Mouse (Mus musculus): ENCODE results near the gene Pde4b. TPM values are rescaled to one million over a fixed set of nuclear protein-coding genes. Genes with fewer than 3 reads are reported as not detected.
A peak's percentile ranks its signal among the peaks of the same experiment; 100 is the strongest.

Pde4b gene
- polyA plus RNA-seq, 1 experiment from 2014 or later = 9.1 TPM

GRCm38 (mm10) chr4:102253994-102254393 lies 166.7 kb downstream of the Pde4b start:
- H3K4me1 ChIP-seq (replicated peaks) = peaks cover 8% of the 10 kb centered on the region
- no peaks in the 10 kb centered on the region for H3K9me3 ChIP-seq
- peak overlapping the region; percentile 46 for H3K4me2 ChIP-seq
- no peak overlapping the region for H3K27ac ChIP-seq
- H3K36me3 ChIP-seq = no peaks in the 10 kb centered on the region
- no peak overlapping the region for H3K9ac ChIP-seq (replicated peaks)
- no peak for ATAC-seq (ENCODE audit: insufficient number of reproducible peaks, insufficient read depth, low FRiP score, low TSS enrichment, low read depth)
- no peak overlapping the region for H3K4me3 ChIP-seq (replicated peaks)
- no peaks in the 10 kb centered on the region for H3K27me3 ChIP-seq

DNA sequence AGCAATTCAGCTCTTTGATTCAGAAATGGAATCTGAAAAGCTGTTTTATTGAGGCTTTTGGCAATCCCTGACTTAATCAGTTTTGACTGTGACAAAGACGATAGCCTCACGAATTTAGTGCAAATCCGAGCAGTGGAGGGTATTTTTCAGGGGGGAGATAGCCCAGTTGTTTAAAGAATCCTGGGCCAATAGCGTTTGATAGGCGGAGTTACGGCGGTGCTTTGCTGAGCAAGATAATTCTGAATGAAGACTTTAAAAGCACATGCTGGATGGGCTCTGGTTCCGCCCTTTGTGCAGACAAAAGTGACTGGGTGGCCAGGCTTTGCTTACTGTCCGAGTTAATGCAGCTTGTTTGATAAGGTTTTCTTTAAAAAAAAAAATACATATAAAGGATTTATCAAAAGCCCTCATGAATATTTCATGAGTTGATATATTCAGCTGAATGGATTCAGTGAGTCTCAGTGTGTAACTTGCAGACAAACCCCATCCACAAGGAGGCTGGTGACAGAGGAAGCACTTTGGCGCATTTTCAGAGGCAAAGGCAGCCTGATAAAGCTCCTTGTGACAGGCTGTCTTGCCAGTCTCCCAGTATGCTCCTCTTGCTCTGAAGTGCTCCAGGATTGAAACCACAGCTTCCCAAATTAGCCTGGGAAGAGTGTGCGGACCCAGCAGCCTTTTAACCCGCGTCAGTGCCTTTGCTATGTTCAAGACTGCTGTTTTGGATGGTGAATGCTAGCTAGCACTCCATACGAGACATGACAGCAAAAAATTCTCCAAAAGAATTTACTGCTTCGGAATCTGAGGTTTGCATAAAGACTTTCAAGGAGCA lies 167.3 kb downstream of the Pde4b start:
- Histone ChIP-seq H3K36me3 (no peaks in the 10 kb centered on the region), H3K27me3 (no peaks in the 10 kb centered on the region), H3K4me1 (replicated peaks) (peaks cover 8% of the 10 kb centered on the region), H3K9me3 (no peaks in the 10 kb centered on the region), H3K4me2 (peak overlapping the region; percentile 46), H3K9ac (replicated peaks) (no peak overlapping the region), H3K4me3 (replicated peaks) (peak overlapping the region; percentile 18; the same call in 1 of the 2 replicates), H3K27ac (no peak overlapping the region)
- no peak for ATAC-seq (ENCODE audit: insufficient number of reproducible peaks, insufficient read depth, low FRiP score, low TSS enrichment, low read depth)
- WGBS = 17% methylated on average over 15 of the region's 15 CpGs

- no peak for ATAC-seq (ENCODE audit: insufficient number of reproducible peaks, insufficient read depth, low FRiP score, low TSS enrichment, low read depth)
- no peaks in the 10 kb centered on the region for H3K9me3 ChIP-seq
- H3K27ac ChIP-seq = no peak overlapping the region
- peak overlapping the region; percentile 18; the same call in 1 of the 2 replicates for H3K4me3 ChIP-seq (replicated peaks)
- H3K36me3 ChIP-seq = no peaks in the 10 kb centered on the region
- H3K27me3 ChIP-seq = no peaks in the 10 kb centered on the region
- peaks cover 8% of the 10 kb centered on the region for H3K4me1 ChIP-seq (replicated peaks)
- WGBS = 71% methylated on average over 9 of the region's 9 CpGs
- no peak overlapping the region for H3K9ac ChIP-seq (replicated peaks)
- H3K4me2 ChIP-seq = peak overlapping the region; percentile 46
Measured at GRCm38 (mm10) chr4:102255295-102255670, 167.9 kb downstream of the Pde4b start.

- ATAC-seq (ENCODE audit: insufficient number of reproducible peaks, insufficient read depth, low FRiP score, low TSS enrichment, low read depth) = no peak
Measured at GRCm38 (mm10) chr4:102256170-102256960, 169.0 kb downstream of the Pde4b start.

GRCm38 (mm10) chr4:102260216-102260615 lies 172.9 kb downstream of the Pde4b start:
- Histone ChIP-seq H3K9ac (replicated peaks) (no peak overlapping the region), H3K27me3 (peaks cover 3% of the 10 kb centered on the region; the same call in 1 of the 2 replicates), H3K27ac (no peak overlapping the region), H3K4me2 (no peak overlapping the region), H3K4me1 (replicated peaks) (peaks cover 3% of the 10 kb centered on the region), H3K36me3 (no peaks in the 10 kb centered on the region), H3K4me3 (replicated peaks) (no peak overlapping the region), H3K9me3 (no peaks in the 10 kb centered on the region)
- ATAC-seq (ENCODE audit: insufficient number of reproducible peaks, insufficient read depth, low FRiP score, low TSS enrichment, low read depth) = no peak

More at GRCm38 (mm10) chr4:102256170-102256960, 169.0 kb downstream of the Pde4b start:
- Histone ChIP-seq H3K4me2 (no peak overlapping the region), H3K9me3 (no peaks in the 10 kb centered on the region), H3K4me3 (replicated peaks) (no peak overlapping the region), H3K9ac (replicated peaks) (no peak overlapping the region), H3K27me3 (peaks cover 3% of the 10 kb centered on the region; the same call in 1 of the 2 replicates), H3K27ac (no peak overlapping the region), H3K36me3 (no peaks in the 10 kb centered on the region), H3K4me1 (replicated peaks) (peaks cover 8% of the 10 kb centered on the region)
- 82% methylated on average over 6 of the region's 6 CpGs for WGBS

GRCm38 (mm10) chr4:102272313-102272712 lies 185.0 kb downstream of the Pde4b start:
- H3K4me2 ChIP-seq = no peak overlapping the region
- no peaks in the 10 kb centered on the region for H3K9me3 ChIP-seq
- no peak overlapping the region for H3K9ac ChIP-seq (replicated peaks)
- H3K27ac ChIP-seq = no peak overlapping the region
- no peak for ATAC-seq (ENCODE audit: insufficient number of reproducible peaks, insufficient read depth, low FRiP score, low TSS enrichment, low read depth)
- no peaks in the 10 kb centered on the region for H3K36me3 ChIP-seq
- 0 out of 2 replicates have a peak, but pooled peaks cover 3% of the 10 kb centered on the region for H3K4me1 ChIP-seq (replicated peaks)
- no peaks in the 10 kb centered on the region for H3K27me3 ChIP-seq
- WGBS = 77% methylated on average over 3 of the region's 3 CpGs
- no peak overlapping the region for H3K4me3 ChIP-seq (replicated peaks)

DNA sequence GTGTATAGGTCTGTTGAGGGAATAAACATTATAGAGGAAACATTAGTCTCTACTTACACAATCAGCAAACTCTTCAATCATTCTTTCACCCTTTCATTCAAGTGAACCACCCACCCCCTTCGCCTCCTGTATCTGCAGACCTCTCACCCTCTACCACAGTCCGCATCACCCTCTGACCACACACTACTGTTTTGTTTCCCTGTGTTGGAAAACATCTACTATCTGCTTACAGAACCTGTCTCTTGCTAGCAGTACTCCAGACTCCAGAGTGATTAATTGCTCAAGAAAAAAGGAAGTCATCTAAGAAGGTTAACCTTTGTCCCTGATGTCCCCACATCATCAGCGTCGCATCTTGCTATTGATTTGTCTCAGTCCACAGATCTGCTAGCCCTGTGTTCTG lies 185.4 kb downstream of the Pde4b start:
- WGBS = 76% methylated on average over 4 of the region's 4 CpGs
- Histone ChIP-seq H3K27ac (no peak overlapping the region), H3K4me1 (replicated peaks) (0 out of 2 replicates have a peak, but pooled peaks cover 3% of the 10 kb centered on the region), H3K36me3 (no peaks in the 10 kb centered on the region), H3K4me2 (no peak overlapping the region), H3K27me3 (no peaks in the 10 kb centered on the region), H3K4me3 (replicated peaks) (no peak overlapping the region), H3K9ac (replicated peaks) (no peak overlapping the region), H3K9me3 (no peaks in the 10 kb centered on the region)
- ATAC-seq (ENCODE audit: insufficient number of reproducible peaks, insufficient read depth, low FRiP score, low TSS enrichment, low read depth) = no peak

- WGBS = 78% methylated on average over 4 of the region's 4 CpGs
- ATAC-seq (ENCODE audit: insufficient number of reproducible peaks, insufficient read depth, low FRiP score, low TSS enrichment, low read depth) = no peak
- H3K4me3 ChIP-seq (replicated peaks) = no peak overlapping the region
- H3K27ac ChIP-seq = no peak overlapping the region
- peaks cover 3% of the 10 kb centered on the region; the same call in 1 of the 2 replicates for H3K27me3 ChIP-seq
- H3K9ac ChIP-seq (replicated peaks) = no peak overlapping the region
- H3K9me3 ChIP-seq = no peaks in the 10 kb centered on the region
- no peak overlapping the region for H3K4me2 ChIP-seq
- H3K36me3 ChIP-seq = no peaks in the 10 kb centered on the region
- H3K4me1 ChIP-seq (replicated peaks) = 0 out of 2 replicates have a peak, but pooled peaks cover 3% of the 10 kb centered on the region
Measured at GRCm38 (mm10) chr4:102275716-102276115, 188.4 kb downstream of the Pde4b start.

DNA sequence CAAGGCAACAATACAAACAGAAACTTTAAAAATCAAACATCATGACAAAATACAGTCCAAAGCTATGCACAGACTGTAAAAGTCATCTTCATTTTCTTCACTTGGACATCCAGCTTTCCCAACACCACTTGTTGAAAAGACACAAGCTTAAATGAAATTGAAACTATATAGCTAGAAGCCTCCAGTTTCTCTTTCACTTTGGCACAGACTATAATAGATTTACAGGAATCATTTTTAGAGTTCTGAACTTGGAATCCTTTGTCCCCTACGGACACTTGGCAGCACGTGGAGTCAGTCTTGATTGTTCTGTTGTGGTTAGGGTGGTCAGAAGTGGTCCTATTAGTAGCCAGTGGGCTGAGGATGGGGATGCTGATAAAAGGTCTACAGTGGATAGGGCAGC lies 191.6 kb downstream of the Pde4b start:
- no peaks in the 10 kb centered on the region for H3K9me3 ChIP-seq
- no peak overlapping the region for H3K27ac ChIP-seq
- H3K4me2 ChIP-seq = no peak overlapping the region
- peaks cover 3% of the 10 kb centered on the region; the same call in 1 of the 2 replicates for H3K27me3 ChIP-seq
- WGBS = 87% methylated on average over 2 of the region's 2 CpGs
- no peaks in the 10 kb centered on the region for H3K36me3 ChIP-seq
- ATAC-seq (ENCODE audit: insufficient number of reproducible peaks, insufficient read depth, low FRiP score, low TSS enrichment, low read depth) = no peak
- no peak overlapping the region for H3K4me3 ChIP-seq (replicated peaks)
- H3K9ac ChIP-seq (replicated peaks) = no peak overlapping the region
- H3K4me1 ChIP-seq (replicated peaks) = 0 out of 2 replicates have a peak, but pooled peaks cover 3% of the 10 kb centered on the region

DNA sequence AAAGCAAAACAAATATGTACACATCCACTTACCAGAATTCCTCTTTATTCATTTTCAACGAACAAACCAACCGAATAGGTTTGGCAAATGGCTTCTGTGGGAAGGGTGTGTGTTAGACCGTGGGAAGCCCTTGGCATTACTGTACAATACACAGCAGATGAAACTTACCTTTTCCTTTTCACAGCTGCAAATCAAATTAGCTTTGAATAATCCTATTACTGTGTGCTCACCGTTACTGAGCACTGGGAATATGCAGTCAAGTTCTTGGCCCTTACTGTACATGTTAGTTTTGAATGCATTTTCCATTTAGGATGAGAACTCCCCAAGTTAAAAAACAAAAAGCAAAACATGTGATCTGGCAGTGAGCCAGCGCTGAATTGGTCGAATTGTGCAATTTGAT lies 199.8 kb downstream of the Pde4b start:
- ATAC-seq (ENCODE audit: insufficient number of reproducible peaks, insufficient read depth, low FRiP score, low TSS enrichment, low read depth) = no peak
- Histone ChIP-seq H3K27ac (no peak overlapping the region), H3K36me3 (no peaks in the 10 kb centered on the region), H3K4me3 (replicated peaks) (no peak overlapping the region), H3K9ac (replicated peaks) (no peak overlapping the region), H3K9me3 (no peaks in the 10 kb centered on the region), H3K4me2 (no peak overlapping the region), H3K4me1 (replicated peaks) (no peaks in the 10 kb centered on the region), H3K27me3 (no peaks in the 10 kb centered on the region)
- 84% methylated on average over 6 of the region's 6 CpGs for WGBS

- Histone ChIP-seq H3K4me1 (replicated peaks) (no peaks in the 10 kb centered on the region), H3K36me3 (no peaks in the 10 kb centered on the region), H3K9me3 (no peaks in the 10 kb centered on the region), H3K27me3 (no peaks in the 10 kb centered on the region), H3K4me3 (replicated peaks) (no peak overlapping the region), H3K27ac (no peak overlapping the region), H3K4me2 (no peak overlapping the region), H3K9ac (replicated peaks) (no peak overlapping the region)
- 71% methylated on average over 6 of the region's 6 CpGs for WGBS
- no peak for ATAC-seq (ENCODE audit: insufficient number of reproducible peaks, insufficient read depth, low FRiP score, low TSS enrichment, low read depth)
Measured at GRCm38 (mm10) chr4:102290052-102290734, 202.8 kb downstream of the Pde4b start.

Data from limb, embryonic 12.5 days (tissue).